Mouse (Mus musculus) v-Abl transformed pro-B cells (cell line): ENCODE measurements around the gene Kif11.

Source experiments
- in situ Hi-C, 2 experiments: fragments of 400-800 bp; cut with MboI; formaldehyde crosslinking; loops; one replicate each; pipeline ENCODE4 v1.15.1; 2025; ENCODE audit not compliant: unreplicated experiment in 2 of 2

Gene Kif11

DNA sequence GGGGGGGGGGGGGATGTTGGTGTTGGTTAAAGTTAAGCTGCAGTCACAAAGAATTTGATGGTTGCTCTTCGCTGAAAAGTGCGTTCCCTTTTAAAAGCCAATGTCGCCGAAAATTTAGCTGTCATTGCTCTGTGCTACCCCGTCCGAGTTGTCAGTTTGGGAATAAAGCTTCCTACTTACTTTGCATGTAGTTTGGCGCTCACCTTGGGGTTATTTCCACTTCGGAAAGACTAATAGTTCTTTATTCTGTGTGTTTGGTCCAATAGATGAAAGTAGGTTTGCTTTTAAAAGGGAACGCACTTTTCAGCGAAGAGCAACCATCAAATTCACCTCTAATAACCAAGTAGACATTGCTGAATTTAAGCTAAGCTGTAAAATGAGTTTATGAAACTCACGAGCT lies 638 bp downstream of the Kif11 start:
- in situ Hi-C loops = no loop called here

DNA sequence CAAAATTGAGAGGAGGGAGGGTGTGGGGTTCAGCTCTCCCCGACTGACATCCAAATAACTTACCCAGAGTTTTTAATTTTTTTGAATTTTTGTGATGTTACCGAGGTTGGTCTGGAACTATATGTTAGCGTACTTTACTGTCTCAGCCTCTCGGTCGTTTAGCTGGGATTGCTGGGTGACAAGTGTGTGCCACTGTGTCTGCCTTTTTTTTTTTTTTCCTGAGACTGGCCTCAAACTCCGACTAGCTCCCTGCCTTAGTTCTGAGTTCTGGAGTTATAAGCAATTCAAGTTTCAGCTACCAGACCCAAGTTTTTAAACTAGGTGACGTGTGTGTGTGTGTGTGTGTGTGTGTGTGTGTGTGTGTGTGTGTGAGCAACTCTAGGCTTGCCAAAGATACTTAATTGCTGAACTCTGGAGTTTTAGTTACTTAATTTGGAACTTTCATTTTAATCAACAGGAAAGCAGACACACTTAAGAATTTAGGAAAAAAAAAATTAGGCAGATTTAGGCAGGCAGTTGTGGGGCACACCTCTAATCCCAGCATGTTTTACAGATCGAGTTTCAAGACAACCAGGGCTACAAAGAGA lies 1.3 kb downstream of the Kif11 start:
- in situ Hi-C loops = no loop called here

DNA sequence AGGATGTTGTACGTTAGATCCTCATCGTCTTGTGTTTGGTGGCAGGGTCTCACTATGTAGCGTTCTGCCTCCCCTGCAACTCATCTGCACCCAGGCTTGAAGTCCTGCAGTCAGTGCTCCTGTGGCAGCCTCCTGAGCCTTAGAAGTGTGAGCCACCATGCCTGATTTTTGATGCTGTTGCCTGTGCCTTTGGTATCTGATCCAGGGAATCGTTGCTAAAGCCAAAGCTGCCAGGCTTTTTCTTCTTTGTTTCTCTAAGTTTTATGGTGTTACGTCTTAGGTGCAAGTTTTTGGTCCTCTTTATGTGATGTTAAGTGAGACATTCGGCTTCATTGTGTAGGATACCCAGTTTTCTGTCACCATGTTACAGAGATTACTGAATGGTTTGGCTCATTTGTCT lies 2.6 kb downstream of the Kif11 start:
- in situ Hi-C loops = no loop called here

DNA sequence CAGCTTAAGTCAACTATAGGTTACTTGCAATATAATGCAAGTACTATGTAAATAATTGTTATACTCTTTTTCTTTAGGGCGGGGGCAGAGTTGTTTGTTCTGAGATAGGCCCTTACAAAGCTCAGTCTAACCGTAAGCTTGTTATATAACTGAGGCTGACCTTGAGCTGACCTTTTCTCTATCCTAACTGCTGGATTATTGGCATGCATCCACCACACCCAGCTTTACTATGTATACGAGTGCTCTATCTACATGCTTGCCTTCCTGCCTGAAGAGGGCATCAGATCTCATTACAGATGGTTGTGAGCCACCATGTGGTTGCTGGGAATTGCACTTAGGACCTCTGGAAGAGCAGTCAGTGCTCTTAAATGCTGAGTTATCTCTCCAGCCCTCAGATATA lies 9.9 kb downstream of the Kif11 start:
- in situ Hi-C loops = no loop called here

DNA sequence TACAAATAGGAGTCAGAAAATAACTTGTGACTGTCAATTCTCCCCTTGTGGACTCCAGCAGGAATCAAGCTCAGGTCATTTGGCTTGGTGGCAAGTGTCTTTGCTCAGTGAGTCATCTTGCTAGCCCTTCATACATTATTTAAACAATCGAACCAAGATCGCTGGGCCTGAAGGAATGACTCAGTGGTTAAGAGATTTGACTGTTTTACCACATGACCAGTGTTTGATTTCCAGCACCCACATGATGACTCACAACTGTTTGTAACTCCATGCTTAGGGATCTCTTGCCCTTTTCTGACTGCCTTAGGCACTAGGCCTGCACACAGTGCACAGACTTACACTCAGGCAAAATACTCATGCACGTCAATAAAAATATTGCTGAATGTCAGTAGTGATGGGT lies 15.7 kb downstream of the Kif11 start:
- in situ Hi-C loops = no loop called here

DNA sequence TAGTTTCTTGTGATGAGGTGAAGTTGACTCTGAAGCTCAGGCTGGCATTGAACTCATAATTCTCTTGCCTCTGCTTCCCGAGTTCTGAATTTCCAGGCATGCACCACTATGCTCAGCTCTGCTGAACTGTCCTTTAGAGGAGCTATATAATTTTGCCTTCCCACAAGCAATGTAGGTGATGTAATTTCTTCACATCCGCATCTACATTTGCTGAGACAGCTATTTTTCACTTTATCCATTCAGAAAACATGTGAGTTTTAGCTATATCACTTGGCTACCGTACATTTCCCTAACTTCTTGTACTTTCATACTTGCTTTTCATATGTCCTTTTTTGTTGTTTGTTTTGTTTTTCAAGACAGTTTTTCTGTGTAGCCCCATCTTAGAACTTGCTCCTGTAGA lies 20.1 kb downstream of the Kif11 start:
- in situ Hi-C loops = no loop called here

DNA sequence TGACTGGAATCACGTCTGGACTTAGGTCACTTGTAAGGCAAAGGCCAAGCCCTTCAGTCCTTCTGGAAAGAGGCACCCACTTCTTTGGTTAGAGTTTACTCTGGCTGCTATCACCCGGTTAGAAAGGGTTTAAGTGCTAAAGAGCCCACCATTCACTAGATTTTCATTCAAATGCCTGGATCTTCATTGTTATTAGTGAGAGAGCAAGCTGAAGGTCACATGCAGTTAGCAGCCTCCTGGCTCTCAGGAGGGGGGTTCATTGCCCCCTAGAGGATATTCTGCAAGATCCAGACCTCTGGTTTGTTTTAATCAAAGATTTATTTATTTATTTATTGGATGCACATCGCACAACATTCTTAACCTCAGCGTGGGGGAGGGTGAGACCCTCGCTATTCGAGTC lies 24.7 kb downstream of the Kif11 start:
- in situ Hi-C loops = no loop called here

DNA sequence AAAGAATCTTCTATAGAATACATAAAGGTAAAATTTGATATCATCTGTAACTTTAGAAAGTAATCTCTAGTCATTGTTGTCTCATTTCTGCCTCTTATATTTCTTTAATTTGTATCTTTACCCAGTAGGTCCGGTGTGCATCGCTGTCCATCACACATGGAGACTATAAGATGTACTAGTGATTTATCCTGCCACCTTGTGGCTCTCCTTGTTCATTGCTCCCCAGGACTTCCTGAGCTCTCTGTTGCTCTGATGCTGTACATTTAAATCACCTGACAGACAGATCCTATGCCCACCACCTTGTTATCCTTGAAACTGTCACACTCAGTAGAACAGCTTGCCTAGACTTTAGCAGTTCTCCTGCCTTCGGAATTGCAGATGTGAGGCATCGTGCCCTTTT lies 42.1 kb downstream of the Kif11 start:
- in situ Hi-C loops = loop anchor here in 1 of 2 experiments (5.0 to 10.0 kb wide), 2 partner anchors 133 to 366 kb away; no protein-coding TSS in a partner anchor

DNA sequence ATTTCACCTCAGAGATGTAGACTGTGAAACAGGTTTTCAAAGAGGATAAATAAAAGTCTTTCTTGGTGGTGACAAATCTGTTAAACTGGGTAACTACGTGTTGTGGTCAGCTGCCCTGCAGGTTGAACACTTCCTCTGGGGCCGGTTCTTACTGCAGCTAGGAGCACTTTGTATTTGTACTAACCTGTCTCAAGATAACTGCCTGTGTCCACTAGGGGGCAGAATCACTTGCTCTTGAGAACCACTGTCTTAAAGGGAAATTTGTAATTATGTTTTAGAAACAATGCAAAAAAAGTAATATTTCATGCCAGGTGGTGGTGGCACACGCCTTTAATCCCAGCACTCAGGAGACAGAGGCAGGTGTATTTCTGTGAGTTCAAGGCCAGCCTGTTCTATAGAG lies 43.4 kb downstream of the Kif11 start:
- in situ Hi-C loops = loop anchor here in 1 of 2 experiments (5.0 to 10.0 kb wide), 2 partner anchors 135 to 367 kb away; no protein-coding TSS in a partner anchor

DNA sequence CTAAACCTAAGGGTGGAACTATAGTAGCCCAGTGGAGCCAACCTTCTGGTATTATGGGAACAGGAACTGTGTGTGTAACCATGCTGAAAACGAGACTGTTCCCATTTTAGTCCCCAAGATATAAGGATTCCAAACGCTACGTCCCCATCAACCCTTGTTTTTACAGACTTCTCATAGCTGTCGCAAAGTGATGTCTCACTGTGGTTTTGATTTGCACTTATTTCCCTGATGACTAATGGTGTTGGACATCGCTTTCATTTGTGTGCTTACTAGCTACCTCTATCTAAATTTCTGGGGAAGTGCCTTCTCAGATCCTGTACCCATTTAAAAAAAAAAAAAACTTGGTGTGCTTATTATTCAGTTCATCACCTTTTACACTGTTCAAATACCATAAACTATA lies 52.4 kb downstream of the Kif11 start:
- in situ Hi-C loops = loop anchor here (5.0 kb wide), 2 partner anchors 69 to 74 kb away; no protein-coding TSS in a partner anchor

DNA sequence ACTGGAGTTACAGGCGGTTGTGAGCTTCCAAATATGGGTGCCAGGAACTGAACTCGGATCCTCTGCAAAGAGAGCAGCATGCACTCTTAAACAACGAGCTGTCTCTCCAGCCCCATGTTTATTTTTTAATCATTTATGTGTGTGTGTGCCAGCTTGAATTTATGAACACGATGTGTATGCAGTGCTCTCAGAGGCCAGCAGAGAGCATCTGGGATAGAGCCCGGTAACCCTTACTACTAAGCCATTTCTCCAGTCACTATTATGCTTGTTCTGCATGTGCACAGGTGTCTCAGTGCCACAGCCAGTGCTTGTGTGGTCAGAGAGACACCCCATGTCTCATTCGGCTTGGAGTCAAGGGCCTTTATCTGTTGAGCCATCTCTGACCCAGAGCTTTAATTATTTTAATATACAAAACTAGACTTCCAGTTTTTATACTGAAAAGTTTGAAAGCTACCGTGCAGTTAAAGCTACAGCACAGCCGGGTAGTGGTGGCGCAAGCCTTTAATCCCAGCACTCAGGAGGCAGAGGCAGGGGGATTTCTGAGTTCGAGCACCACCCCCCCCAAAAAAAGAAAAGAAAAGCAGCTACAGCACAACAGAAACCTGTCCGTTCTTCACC lies 55.0 kb downstream of the Kif11 start:
- in situ Hi-C loops = no loop called here

DNA sequence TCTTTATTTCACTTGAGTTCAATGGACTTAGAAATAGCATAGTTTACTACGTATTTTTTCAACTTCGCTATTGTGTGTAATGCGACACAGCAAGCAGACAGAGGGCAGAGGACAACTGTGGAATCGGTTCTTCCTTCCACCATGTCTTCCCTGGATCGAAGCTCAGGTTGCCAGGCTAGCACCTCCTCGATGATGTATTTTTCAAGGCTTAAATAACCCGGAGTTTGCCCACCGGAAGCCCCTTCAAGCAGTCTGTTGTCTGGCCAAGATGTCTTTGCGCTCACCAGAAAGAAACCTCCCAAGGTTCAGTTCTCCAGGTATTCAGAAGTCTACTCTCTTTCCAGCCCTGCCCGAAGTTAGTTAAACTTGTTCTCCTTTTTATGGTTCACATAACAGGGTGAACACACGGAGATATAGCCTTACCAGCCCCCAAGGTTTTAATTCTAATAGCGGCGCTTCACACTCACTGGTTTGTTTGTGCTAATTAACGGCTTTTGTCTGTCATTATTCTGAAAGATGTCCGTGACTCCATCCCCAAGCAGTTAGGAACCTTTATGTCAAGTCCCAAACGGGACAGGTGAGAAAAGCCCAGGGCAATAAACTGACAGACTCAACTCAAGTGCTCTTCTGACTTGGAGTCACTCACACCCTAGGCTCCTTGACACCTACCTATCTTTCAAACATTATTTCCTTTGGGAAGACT lies 56.8 kb downstream of the Kif11 start:
- in situ Hi-C loops = no loop called here

DNA sequence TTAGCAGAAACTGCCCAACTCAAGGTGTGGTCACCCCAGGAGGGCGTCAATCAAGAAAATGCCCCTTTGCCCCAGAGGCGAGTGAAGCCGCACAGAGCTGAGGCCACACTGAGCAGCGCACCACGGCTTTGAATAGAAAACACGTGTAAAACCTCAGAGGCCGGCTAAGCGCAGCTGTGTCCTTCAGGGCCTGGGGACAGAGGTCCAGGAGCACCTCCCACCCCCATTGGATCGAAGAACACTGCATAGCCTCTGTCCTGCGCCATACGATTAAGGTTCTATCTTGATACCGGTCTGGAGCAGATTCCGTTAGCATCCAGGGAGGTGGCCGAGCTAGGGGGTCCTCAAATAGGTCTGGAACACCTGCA lies 57.7 kb downstream of the Kif11 start:
- in situ Hi-C loops = no loop called here

DNA sequence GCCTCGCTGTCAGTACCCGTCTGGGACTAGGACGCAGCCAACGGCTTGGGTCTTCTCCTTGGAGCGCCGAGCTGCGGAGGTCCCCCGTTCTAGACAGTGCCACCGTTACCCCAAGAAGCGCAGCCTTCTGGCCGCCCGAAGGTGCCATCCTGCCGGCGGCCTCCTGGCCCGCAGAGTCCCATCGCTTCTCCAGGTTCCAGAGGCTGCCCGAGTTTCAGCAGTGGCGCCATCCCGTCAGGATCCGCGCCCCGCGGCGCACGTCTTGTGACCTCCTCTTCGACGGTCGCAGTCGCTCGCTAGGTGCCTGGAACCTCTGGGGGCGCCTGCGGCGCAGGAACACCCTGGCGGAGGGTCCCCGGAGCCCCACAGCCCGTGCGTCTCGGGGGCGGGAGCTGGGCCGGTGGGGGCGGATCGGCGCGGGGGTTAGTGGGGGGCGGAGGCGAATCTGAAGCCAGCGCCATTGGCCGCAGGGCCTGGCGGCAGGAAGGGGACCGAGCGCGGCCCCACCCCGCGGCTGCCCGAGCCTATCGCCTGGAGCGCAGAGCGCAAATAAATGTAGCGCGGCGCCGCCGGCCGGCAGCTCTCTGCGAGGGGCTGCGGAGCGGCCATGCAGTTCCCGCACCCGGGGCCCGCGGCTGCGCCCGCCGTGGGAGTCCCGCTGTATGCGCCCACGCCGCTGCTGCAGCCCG lies 58.2 kb downstream of the Kif11 start, which contains the start of gene Hhex:
Gene Hhex (plus strand): TSS at position 548 of the 689 bp plus-strand sequence.
- in situ Hi-C loops = no loop called here

DNA sequence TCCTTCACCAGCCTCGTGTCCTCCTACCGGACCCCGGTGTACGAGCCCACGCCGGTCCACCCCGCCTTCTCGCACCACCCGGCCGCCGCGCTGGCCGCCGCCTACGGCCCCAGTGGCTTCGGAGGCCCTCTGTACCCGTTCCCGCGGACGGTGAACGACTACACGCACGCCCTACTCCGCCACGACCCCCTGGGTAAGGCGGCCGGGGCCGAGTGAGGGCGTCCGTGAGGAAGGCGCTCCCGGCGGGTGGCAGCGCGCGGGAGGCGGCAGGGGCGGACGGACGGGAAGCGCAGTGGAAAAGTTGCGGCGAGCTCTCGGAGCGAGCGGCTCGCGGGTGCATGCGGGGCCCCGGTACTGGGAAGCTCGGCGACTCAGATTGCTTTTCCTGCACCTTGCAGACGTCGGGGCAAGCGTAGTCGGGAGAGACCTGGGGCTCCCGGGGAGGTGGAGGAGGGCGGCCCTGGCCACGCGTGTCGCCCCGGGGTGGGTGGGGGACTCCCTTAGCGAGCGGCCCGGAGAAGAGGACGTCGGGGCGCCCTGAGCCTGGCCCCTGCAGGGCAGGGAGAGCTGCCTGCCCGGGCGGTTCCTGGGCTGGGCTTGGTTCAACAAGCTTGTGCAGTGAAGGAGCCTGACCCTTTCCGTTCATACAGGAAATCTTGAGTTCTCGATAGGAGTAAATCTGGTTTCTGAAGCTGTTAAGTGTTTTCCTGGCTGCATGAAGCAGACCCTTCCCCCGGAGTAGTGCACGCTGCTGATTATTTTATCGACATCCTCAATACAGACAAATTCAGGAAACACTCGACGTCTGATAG lies 59.0 kb downstream of the Kif11 start:
- in situ Hi-C loops = no loop called here

DNA sequence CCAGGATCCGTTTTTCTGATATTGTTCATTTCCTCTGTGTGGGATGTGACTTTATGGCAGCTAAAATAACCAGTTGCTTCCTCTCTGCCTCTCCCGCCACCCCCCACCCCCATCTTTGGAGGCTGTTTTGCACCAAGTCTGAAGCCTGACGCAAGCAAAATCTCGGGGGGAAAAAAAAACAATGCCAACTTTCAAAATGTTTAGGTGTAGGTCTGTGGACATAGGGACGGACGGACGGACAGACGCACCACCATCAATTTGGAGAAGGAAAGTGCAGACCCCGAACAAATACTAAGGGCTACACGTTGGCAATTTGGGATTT lies 59.6 kb downstream of the Kif11 start:
- in situ Hi-C loops = no loop called here

DNA sequence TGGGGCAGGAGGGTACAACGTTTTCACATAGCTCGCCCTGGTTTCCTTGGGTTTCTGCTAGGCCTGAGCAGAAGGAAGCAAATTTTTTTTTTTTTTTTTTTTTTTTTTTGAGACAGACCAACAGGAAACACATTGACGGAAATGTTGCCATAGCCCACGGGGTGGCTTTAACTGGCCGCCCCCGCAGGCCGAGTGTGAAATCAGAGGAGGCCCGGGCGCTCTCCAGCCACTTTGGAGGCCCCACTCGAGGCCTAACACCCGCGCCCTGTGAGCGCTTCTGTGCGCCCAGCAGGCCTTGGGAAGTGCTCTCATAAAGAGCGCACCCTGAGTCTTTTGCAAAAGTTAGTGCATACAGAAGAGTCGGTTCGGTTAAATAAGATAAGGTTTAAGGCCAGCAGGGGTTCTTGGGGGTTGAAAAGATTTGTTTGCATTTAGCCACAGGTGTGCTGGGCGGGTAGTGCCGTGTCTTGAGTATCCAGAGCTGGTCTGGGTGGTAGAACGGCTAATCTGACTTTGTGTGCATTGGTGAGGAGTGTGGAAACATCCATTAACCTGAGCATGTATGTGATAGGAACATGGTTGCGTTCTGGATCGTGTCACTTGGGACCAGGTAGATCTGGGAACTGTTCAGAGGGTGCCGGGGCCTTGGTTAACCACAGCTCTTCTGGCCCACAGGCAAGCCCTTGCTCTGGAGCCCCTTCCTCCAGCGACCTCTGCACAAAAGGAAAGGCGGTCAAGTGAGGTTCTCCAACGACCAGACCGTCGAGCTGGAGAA lies 60.5 kb downstream of the Kif11 start:
- in situ Hi-C loops = no loop called here

DNA sequence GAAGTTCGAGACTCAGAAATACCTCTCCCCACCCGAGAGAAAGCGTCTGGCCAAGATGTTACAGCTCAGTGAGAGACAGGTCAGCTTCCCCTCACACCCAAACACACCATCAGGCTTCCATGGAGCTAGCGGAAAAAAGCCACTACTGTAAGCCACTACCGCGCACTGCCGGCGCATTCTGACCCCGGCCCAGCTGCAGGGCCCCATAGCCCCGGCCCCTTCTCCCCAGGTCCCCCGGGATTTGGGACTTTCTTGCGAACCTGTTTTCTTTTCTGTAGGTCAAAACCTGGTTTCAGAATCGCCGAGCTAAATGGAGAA lies 61.0 kb downstream of the Kif11 start:
- in situ Hi-C loops = no loop called here

DNA sequence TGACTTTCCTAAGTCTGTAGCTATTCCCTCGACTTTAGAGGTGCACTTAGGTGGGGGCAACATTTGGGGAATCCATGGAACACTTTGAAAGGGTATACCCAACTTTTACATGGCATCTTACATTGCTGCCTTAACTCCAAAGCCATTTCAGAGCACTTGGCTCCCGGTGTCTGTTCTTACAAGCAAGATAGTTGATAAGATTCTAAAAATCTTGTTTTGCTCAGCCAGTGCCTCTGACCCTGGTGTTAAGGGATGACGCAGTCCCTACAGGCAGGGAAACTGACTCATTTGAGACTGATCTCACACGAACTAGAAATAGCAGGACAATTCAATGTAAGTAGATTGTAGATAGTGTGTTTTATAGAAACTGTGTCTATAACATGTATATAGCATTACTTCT lies 64.0 kb downstream of the Kif11 start:
- in situ Hi-C loops = no loop called here
